Mouse (Mus musculus): ENCODE data around the gene Kcnk5.

Gene Kcnk5

DNA sequence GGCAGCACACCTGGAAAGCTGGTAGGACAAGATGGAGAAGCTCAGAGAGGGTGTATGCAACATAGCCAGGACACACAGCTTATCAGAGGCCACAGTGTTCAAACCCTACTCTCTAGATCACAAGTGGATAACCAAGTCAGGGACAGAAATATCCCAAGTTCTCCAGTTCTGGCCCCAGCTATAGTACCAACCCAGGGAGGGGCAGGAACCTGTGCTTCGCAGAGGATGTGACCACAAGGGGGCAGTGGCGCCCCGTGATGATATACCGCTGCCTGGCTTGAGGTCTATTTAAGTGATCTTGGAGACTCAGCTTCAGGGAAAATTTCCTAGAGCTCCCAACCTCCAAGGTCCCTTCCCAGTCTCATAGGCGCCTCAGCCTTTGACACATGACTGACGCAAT is 67.6 kb downstream of the Kcnk5 start:
- DNase-seq (ENCODE audit: low spot score) = peak; percentile 51

DNA sequence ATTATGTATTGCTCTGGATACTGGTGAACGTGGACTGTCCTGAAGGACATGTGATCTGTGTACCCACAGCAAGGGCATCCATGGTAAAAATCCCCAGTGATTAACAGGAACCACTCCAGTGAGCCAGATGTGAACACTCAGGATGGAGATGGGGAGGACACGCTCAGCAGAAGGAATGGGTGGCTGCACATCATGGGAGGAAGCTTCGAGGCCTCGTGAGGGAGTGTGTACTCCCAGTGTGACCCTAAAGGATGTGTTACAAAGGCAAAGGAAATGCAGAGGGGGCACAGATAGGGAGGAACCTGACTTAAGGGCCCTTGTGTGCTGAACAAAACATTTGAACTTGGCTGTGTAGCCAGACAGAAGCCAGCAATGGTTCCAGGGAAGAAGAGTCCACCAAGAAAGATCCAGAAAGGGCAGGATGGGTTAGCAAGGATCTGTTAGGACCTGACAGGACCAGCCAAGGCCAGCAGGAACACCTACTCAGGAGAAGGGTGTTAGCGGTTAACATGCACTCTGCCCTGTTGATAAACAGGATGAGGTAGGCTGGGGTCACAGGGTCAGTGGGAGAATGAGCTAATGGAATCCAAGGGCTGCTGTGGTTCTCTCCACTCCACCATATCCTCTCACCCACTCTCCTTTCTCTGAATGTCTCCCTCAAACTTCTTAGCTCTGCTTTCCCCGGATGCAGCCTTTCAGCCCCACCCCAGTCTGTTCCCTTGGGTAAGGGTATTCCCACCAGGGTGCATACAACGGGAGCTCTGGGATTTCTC is 68.2 kb downstream of the Kcnk5 start:
- DNase-seq (ENCODE audit: low spot score) = no peak

DNA sequence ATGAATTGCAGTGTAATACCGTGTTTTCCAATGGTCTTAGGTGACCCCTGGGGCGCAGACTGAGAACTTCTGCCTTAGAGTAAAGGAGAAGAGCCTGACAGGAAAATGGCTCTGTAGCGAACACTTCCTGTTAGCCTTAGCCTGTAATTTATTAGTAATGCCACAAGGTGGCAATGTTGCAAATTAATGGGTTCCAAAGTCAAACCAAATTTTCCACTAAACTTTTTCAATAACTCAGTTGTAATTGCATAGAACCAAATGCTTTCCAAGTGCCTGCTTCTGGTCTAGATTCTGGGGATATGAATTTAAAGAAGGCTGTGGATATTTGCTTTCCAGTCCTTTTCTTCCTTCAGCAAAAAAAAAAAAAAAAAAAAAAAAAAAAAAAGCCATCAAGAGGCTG is 69.4 kb downstream of the Kcnk5 start:
- no peak for DNase-seq (ENCODE audit: low spot score)

DNA sequence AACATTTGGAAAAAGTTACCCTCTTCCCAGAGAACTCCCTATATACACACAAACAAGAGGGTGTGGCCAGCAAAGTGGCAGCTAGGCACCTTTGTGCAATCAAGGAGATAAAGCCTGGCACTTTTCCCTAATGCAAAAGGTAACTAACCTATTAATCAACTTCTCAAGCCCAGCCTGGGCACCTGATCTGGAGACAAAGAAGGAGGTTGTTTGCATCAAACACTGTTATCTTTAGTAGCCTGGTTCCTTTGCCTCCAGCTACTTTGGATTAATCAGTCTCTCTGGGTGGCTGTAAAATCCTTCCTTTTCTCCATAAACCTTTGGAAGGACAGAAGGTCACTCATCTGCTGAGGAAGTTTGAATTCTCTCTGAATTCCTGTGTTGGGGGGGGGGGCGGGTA is 70.7 kb downstream of the Kcnk5 start:
- DNase-seq (ENCODE audit: low spot score) = no peak

DNA sequence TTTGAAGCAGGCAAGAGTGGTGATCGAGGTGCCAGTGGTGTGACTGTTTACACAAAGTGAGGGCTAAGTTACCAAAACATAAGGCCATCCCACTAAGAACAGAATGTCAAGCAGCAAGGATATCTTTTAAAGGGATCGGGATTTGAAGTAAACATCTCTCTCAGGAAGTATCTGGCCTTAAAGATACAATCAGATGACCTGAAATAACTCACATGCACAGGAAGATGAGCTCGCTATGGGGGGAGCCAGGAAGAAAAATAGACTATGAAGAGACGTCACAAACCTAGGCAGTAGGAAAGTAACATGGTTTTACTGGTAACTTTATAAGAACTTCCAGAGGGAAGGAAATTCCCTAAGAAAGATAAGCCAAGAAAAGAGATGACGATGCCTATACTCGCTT is 75.3 kb downstream of the Kcnk5 start:
- DNase-seq (ENCODE audit: low spot score) = no peak

DNA sequence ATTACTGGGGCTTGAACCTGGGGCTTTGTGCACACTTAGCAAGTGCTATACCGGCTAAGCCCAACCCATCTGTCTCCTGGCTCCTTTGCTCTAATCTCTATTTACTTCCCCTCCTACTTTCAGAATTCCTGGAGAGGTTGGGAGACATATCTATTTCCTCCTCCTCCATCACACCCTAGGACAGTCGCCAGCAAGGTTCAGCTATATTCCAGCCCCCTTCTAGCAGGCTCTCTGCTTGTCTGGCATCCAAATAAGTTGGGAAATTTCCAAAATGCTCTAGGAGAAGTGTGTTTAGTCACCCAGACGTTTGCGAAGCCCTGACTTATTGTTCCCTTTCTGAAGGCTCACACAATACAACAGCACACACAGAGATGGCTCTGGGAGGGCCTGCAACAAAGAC is 78.4 kb downstream of the Kcnk5 start:
- DNase-seq (ENCODE audit: low spot score) = no peak

DNA sequence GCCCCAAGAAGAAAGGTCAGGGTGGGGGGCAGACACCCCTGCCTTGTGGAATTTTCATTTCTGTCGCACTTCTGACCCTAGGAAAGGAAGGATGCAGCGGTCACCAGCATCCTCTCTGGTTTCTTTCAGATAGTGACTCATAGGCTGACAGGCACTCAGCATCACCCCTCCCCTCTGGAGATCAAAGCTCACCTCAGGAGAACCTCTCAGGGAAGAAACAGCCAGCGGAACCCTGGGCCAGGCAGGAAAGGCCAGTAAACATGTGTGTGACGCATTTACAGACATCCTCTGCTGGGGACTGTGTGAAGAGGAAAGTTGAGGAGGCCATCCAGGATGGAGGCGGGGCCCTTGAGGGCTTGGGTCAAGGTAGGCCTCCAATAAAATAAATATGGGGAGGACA is 83.5 kb downstream of the Kcnk5 start:
- DNase-seq (ENCODE audit: low spot score) = no peak

DNA sequence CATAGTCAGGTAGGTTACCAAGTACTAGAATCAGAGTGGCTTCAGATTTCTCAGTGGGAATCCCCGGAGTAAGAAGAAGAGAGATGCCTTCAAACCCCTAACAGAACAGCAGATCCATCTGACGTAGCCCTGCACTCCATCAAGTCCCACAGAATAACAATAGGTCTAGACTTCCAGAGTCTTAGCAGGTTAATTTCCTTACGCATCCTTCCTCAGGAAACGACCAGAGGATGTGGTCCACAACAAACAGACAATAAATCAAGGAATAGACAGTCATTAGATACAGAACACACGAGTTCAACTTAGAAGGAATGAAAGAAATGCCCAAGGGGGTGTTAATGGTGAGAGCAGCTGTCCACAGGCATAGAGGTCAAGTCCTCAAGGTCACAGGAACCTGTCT is 86.7 kb downstream of the Kcnk5 start:
- DNase-seq (ENCODE audit: low spot score) = no peak

DNA sequence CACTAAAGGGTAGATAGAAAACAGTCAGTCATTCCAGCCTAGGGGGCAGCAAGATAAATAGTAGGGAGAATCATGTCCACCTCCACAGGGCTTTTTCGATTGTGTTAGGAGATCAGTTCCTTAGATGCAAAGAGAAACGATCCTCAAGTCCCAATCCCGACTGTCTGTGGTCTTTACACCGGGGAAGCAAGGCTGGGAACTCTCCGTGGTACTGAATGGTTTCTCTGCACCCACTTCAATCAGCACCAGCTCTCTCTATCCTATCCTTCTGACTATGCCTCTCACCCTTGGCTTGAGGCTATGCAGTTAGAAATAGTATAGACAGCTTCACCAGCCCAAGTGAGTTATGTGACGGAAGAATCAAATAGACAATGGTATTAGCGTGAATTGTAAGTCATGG is 88.1 kb downstream of the Kcnk5 start:
- no peak for DNase-seq (ENCODE audit: low spot score)
